Mouse (Mus musculus): ENCODE results near the gene Vmn2r102.

Gene Vmn2r102

DNA sequence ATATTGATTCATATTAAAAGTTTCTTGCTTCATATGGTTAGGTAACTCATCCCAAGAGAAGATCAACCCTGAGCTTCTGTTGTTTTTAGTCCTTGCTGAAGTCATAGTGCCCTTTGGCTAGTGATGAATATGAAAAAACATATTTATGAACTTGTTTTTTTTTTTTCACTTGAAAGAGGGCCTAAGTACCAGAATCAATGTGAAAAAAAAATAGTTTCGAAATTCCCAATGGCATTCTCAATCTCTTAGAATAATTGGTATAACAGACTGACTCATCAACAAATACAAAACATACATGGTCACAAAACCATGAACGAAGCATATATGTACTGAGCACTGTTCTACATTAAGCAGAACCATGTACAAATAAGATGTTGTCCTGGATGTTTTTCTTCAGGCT, at the start of gene Vmn2r102:
TSS of gene Vmn2r102 (plus strand) at position 301 of the 400 bp plus-strand sequence.
- DNase-seq (ENCODE audit: low spot score): no peak

DNA sequence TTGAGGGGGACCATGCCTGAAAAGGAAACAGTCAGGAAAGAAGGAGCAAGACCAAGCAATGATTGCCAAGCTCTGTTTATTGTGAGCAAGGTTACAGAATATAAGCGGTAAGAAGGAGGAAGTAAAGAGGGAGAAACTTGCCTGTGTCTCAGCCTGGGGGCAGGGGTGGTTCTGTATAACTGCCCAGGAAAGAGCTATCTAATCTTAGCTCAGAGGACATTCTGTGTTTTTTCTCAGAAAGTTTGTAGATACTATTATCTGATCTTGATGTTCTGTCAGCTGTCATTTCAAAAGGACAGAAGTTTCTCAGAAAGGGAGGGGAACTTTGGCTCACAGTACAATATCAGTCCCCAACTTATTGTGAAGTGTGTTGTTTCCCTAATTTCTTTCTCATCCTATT, 30.8 kb upstream of the Vmn2r102 start:
- DNase-seq (ENCODE audit: low spot score): no peak

DNA sequence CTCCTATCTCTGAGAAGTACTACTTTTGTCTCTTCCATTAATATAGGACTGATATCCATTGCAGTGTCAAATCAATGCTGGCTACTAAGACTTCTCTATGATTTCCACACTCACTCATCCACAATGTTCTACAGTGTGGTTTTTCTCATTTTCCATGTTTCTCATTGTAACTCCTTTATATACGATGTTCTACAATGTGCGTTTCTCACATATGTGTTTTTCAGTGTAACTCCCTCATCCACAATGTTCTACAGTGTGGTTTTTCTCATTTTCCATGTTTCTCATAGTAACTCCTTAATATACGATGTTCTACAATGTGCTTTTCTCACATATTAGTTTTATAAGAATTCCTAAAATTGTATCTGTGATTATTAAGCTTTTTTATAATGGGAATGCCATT, 1.7 kb upstream of the Vmn2r102 start:
- no peak for DNase-seq (ENCODE audit: low spot score)

DNA sequence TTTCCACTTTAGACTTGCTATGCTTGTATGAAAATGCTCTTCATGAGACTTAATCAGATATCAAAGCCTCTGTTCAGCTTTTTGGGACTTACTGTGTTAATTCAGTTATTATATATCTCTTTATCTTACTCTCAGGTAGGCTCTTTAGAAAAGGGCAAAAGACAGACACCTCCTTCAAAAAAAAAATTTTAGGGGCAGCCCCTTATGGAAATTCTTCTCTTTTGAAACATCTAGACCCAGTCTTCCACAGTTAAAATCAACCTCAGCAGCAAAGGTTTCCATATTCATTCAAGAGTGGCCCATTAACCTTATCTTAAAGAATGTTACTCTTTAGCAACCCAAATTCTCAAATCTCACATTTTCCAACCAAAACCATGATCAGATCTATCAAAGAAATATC, 31.9 kb downstream of the Vmn2r102 start:
- no peak for DNase-seq (ENCODE audit: low spot score)
